Mouse (Mus musculus) adrenal gland, postnatal 25 days (tissue): ENCODE measurements at regions not wholly inside any gene's neighbourhood (a gene's known extent, or its start where the extent isn't known, plus 50 kb on each side); places are given as distances from the start of the nearest gene placed in this dataset.

Experiments
- DNase-seq: peaks from one replicate; pipeline ENCODE4 v3.0.0; 2021; ENCODE audit warnings: mixed read lengths

DNA sequence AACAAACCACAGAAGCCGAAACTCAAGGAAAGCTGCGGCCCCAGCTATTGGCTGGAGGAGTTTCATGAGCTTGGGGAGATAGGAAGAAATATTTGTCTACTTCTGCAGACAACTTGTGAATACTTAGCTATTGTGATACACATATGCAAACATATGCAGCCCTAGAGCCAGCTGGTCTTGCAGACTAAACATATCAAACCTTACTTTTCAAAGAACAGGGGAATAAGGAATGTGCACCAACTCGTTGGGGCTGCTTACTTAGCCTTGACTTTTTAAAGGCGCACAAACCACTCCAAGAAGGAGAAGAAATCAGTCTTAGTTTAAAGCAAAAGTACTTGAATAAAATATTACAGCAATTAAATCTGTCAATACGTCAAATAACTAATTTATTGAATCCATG is 106.8 kb upstream of the Lpar1 start:
- DNase-seq, result no peak

DNA sequence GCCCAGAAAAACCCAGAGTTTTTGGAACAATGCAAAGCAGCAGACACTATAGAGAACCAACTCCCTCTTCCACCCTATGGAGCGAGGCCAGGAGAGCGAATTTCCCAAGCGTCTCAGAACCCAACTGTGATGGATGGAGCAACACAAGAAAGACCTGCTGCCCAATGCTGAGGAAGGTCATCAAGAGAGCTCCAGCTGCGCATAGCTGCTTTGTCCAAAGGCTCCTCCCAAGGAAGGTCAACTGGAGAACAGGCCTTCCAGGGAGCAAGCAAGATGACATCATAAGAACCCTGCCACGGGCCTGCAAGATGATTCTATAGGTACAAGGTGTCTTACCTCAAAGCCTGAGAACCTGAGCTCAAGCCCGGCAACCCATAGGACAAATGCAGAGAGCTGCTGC is 104.5 kb upstream of the Lpar1 start:
- no peak for DNase-seq

DNA sequence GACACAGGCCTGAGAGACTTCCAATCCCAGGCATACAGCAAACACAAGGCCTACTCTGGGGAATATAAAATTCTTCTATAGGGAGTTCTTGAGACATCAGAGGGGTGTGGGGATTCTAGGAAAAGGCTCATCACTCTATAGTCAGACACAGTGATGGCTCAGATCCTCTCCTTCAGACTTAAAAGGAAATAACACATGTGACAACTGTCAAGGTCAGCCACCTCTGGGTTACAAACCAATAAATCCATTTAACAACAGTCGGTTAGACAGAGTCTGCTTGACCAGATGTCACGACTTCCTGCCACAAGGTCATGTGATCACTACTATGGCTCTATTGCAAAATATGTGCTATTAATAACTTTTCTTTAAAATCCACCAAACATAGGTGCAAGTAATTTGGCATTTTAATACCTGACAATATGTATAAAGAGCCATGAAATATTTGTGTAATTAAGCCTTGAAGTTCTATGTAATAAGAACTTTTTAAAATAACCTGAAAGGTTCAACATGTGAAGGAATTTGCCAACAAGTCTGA is 94.1 kb upstream of the Lpar1 start:
- DNase-seq, result no peak

DNA sequence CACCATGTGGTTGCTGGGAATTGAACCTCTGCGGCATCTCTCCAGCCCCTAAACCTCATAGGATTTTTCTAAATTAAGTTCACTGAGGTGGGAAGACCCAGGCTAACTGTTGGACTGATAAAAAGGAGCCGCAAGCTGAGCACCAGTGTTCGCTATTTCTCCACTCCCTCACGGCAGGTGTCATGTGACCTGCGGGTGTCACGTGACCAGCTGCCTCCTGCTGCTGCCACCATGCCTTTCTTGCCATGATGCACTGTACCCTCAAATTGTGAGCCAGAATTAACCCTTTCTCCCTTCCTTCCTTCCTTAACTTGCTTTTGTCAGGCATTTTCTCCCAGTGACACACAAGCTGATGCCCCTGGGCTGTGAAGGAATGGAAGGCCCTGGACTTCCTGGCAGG is 93.1 kb upstream of the Lpar1 start:
- no peak for DNase-seq

DNA sequence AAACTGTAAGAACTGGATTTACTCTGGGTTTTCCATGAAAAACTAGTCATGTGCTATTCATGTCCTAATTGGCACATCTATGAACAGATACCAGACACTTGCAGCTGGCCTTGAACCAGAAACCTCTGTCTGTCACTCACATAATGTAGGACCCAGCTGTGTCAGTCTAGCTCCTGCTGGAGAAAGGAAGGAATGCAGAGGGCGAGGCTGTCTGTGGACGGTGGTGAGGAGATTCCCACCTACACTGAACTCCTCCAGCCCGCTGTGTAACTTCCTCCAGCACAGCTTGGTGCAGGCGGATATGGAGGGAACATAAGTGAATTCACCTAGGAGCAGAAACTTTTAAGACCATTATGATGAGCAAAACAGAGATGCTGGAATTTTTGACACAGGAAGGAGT is 89.7 kb upstream of the Lpar1 start:
- no peak for DNase-seq

DNA sequence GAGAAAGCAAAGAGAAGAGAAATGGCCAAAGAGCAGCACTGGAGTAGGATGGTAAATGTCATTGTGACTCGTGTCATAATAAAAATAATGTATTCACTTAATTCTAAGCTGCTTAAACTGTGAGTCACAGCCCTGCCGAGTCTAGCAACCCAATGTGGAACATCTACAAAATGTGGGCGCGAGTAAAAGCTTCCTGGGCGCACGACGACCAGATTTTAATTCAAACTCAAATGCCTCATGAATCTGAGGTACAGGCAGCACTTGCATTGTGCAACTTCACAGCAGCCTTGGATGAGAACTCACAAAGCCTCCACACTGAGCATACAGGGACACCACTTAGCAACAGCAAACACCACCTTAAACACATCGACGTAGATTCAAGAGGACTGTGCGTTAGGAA is 88.5 kb upstream of the Lpar1 start:
- DNase-seq, result no peak

DNA sequence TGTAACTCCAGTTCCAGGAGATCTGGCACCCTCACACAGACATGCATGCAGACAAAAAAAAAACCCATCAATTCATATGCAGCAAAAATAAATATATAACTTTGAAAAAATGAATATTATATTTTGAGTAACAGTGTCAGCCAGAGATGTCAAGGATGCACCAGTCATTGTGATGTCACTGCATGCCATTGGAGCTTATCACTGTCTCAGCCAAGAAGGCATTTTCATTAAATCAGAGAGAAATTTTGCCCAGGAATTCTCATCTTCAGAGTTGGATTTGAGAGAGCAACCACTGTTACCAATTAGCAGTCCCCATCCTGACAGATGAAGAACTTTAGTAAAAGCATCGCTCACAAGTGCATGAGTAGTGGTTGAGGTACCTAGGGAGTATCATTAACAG is 79.0 kb upstream of the Lpar1 start:
- no peak for DNase-seq

DNA sequence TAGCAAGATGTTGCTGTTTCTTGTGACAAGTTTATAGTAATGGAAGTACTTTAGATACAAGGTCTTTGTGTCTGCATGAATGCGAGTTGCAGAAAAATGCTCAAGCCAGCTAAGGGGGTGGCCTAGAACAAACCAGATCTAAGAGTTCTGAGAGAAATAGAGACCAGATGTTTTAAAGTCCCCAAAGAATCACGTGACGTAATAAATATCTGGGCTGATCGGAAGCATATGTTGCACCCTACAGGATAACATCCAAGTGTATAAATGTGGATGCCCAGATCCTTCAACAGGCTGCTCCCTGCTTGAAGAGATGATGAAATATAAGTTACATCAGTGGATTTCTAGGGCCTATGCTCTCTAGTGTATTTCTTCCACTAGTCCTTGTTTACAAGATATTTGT is 77.7 kb upstream of the Lpar1 start:
- no peak for DNase-seq

DNA sequence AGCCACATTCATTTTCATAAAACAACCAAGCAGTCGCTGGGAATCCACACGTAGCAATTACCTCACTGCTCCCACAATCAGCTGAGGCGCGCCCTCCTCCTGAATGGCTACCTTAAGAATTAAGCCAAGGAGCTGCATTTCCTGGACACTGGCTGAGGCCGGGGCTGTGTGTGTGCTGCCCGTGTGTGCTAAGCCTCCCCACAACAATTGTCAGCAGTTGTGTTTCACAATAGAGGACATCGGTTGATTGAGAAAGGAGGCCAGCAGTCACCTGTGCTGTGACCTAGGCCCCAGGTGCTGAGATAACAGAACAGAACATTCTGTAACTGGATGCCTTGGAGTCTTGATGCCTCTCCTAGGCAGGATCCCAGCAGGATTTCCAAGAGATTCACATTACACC is 73.3 kb upstream of the Lpar1 start:
- no peak for DNase-seq

DNA sequence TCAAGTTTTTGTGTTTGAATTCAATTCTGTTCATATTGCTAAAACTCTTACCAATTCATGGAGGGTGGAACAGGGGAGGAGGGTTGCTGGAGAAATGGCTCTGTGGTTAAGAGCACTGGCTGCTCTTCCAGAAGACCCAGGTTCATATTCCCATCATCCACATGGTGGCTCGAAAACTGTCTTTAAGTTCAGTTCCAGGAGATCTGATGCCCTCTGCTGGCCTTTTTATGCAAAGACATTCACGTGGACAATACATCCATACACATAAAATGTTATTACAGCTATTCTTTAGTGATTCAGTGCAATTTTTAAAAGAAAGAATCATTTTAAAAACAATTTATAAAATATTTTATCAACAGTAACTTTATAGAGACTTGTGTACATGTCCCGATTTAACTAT is 70.4 kb upstream of the Lpar1 start:
- no peak for DNase-seq

DNA sequence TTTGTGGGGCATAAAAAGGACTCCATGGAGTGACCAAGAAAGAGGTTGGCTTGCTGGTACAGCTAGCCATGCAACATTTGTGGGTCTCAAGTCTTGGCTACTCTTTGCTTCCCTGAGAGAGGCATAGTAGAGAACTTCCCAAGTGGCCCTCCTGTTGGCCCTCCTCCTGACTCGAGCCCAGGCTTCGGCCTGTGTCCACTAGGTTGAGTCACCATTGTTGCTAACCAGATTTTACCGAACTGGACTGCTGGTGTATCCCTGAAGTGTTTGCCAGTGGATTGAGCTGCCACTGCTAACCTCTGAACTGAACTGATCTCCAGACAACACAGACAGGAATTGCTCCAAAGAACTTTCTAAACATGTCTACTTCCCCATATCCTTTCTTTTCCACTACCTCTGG is 66.9 kb upstream of the Lpar1 start:
- peak; percentile 44 for DNase-seq

DNA sequence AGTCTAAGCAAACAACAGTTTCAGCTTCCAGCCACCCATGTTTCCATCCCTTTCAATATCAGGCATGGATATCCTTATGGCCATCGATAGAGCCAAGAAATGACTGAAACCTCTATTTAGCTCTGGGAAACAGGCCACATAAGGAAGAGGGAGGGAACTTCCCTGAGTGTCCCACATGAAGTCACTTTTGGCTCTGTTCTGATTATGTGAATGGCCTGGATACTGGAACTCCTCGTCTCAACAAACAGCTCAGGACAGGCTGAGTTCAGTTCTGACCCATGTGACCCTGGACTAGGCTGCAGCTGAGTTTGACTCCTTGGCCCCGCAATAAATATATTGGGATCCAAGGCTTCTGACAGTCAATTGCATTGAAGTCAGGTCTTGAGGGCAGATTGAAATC is 63.6 kb upstream of the Lpar1 start:
- no peak for DNase-seq

DNA sequence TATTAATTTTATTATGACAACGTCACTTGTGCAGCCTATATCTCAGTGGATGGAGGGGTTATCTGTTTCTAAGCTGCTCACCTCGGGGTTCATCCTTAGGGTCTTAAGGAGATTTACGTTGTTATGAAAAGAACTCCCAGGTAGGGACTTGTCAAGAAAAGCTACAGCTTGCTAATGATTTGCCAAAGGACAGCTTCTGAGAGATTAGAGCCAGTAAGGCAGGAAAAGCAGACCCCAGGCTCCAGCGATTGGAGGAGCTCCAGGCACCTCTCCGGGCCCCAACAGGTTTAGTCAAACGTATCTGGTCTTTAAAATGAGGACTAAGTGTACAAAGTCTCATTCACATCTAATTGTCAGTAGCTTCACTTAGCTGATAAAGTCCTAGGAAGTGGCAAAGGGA is 59.8 kb upstream of the Lpar1 start:
- no peak for DNase-seq

DNA sequence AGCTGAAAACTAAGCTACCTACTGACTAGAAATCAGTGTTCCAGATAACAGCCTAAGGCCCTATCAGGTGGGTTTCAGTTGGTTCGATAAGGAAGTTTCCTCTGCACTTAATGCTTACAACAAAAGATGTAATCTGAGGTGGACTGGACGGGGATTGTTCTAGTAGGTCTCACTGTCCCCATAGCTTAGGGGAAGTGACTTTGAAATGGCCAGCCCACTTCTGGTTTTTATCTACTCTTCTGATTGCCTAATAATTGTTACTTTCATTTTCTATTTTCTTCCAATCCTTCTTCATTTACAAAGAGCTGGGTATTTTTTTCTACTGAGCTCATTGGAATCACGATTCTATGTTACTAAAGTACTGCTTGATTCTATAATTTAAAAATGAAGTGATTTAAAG is 59.3 kb upstream of the Lpar1 start:
- DNase-seq, result no peak

DNA sequence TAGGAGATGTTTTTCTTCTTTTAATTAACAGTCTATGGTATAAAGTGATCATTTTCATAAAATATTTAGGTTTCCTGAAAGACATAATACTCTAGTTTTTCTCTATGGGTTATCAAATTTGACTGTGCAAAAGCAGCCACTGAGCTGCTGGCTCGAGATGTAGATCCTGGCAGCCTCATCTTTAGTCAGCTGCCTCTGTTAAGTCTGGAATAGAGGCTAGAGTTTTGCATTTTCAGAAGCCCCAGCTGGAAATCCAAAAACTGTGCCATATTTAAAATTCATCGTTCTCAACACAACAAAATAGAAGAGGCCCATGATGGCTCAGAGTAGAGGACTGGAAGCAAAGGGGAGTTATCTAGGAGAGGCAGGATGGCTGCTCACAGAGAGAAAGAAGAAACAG is 53.8 kb upstream of the Lpar1 start:
- no peak for DNase-seq

DNA sequence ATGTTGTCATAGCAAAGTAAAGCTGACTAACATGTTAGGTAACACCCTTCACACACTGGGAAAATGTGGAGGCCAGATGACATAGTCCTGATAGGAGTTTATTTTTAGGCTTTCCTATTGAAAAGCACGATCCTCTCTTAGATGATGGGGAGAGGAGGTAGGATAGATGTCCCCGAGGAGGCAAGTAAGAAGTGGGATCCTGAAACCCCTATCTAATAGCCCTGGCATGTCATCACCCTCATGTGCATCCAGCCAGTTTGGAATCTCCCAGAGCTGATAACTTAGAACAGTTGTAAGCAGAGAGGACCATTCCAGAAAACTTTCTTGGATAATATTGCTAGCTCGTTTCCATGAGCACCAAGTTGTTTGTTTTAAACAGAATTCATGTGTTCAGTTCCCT is 52.2 kb upstream of the Lpar1 start:
- DNase-seq, result no peak
